Mouse (Mus musculus): Measurements from ENCODE around the gene Cideb. TPM values are rescaled to one million over a fixed set of nuclear protein-coding genes. Genes with fewer than 3 reads are reported as not detected.

Cideb gene
- polyA plus RNA-seq, 1 experiment from 2014 or later, result 1.7 TPM

- Histone ChIP-seq H3K27ac (ENCODE audit: low read depth, low read length) (peak overlapping the region; percentile 73), H3K36me3 (ENCODE audit: control insufficient read depth, insufficient read depth, low read length) (no peaks in the 10 kb centered on the region), H3K4me2 (peak overlapping the region; percentile 62), H3K9me3 (replicated peaks; ENCODE audit: control insufficient read depth, low read length) (no peaks in the 10 kb centered on the region), H3K4me3 (ENCODE audit: low read depth, low read length) (peak overlapping the region; percentile 52), H3K27me3 (ENCODE audit: control insufficient read depth, insufficient read depth, low read length) (peaks cover 61% of the 10 kb centered on the region), H3K9ac (ENCODE audit: low read depth, low read length) (peak overlapping the region; percentile 58; the same call in 1 of the 2 replicates), H3K4me1 (ENCODE audit: control insufficient read depth, insufficient read depth, low read length) (peaks cover 12% of the 10 kb centered on the region; the same call in 1 of the 2 replicates)
- 1% methylated on average over 31 of the region's 31 CpGs for whole genome bisulfite sequencing (ENCODE audit: insufficient replicate concordance)
- peak; percentile 19; the same call in 1 of the 2 replicates for ATAC-seq (replicated peaks; ENCODE audit: insufficient number of reproducible peaks, low FRiP score, low TSS enrichment)
These were observed 25.1 kb upstream of the Cideb start for GRCm38 (mm10) chr14:55783171-55783957.

GRCm38 (mm10) chr14:55782361-55782960 lies 24.2 kb upstream of the Cideb start:
- peak overlapping the region; percentile 52 for H3K4me3 ChIP-seq (ENCODE audit: low read depth, low read length)
- H3K27ac ChIP-seq (ENCODE audit: low read depth, low read length), result peak overlapping the region; percentile 63
- ATAC-seq (replicated peaks; ENCODE audit: insufficient number of reproducible peaks, low FRiP score, low TSS enrichment), result no peak
- peaks cover 13% of the 10 kb centered on the region; the same call in 1 of the 2 replicates for H3K4me1 ChIP-seq (ENCODE audit: control insufficient read depth, insufficient read depth, low read length)
- H3K36me3 ChIP-seq (ENCODE audit: control insufficient read depth, insufficient read depth, low read length), result no peaks in the 10 kb centered on the region
- H3K27me3 ChIP-seq (ENCODE audit: control insufficient read depth, insufficient read depth, low read length), result peaks cover 52% of the 10 kb centered on the region
- H3K9ac ChIP-seq (ENCODE audit: low read depth, low read length), result peak overlapping the region; percentile 50; the same call in 1 of the 2 replicates
- WGBS (ENCODE audit: insufficient replicate concordance), result 42% methylated on average over 9 of the region's 9 CpGs
- H3K4me2 ChIP-seq, result peak overlapping the region; percentile 62
- H3K9me3 ChIP-seq (replicated peaks; ENCODE audit: control insufficient read depth, low read length), result no peaks in the 10 kb centered on the region

GRCm38 (mm10) chr14:55781310-55781709 lies 23.1 kb upstream of the Cideb start:
- Histone ChIP-seq H3K27me3 (ENCODE audit: control insufficient read depth, insufficient read depth, low read length) (peaks cover 41% of the 10 kb centered on the region), H3K4me1 (ENCODE audit: control insufficient read depth, insufficient read depth, low read length) (peaks cover 22% of the 10 kb centered on the region), H3K9me3 (replicated peaks; ENCODE audit: control insufficient read depth, low read length) (no peaks in the 10 kb centered on the region), H3K27ac (ENCODE audit: low read depth, low read length) (no peak overlapping the region), H3K9ac (ENCODE audit: low read depth, low read length) (no peak overlapping the region), H3K4me2 (peak overlapping the region; percentile 62), H3K4me3 (ENCODE audit: low read depth, low read length) (peak overlapping the region; percentile 5; the same call in 1 of the 2 replicates), H3K36me3 (ENCODE audit: control insufficient read depth, insufficient read depth, low read length) (no peaks in the 10 kb centered on the region)
- 18% methylated on average over 14 of the region's 14 CpGs for WGBS (ENCODE audit: insufficient replicate concordance)
- ATAC-seq (replicated peaks; ENCODE audit: insufficient number of reproducible peaks, low FRiP score, low TSS enrichment), result no peak

GRCm38 (mm10) chr14:55780736-55781135 lies 22.5 kb upstream of the Cideb start:
- no peak overlapping the region for H3K4me3 ChIP-seq (ENCODE audit: low read depth, low read length)

GRCm38 (mm10) chr14:55779656-55780055 lies 21.4 kb upstream of the Cideb start:
- Histone ChIP-seq H3K27ac (ENCODE audit: low read depth, low read length) (no peak overlapping the region), H3K4me2 (no peak overlapping the region), H3K9me3 (replicated peaks; ENCODE audit: control insufficient read depth, low read length) (no peaks in the 10 kb centered on the region), H3K36me3 (ENCODE audit: control insufficient read depth, insufficient read depth, low read length) (no peaks in the 10 kb centered on the region), H3K4me1 (ENCODE audit: control insufficient read depth, insufficient read depth, low read length) (peaks cover 22% of the 10 kb centered on the region), H3K4me3 (ENCODE audit: low read depth, low read length) (no peak overlapping the region), H3K27me3 (ENCODE audit: control insufficient read depth, insufficient read depth, low read length) (peaks cover 27% of the 10 kb centered on the region), H3K9ac (ENCODE audit: low read depth, low read length) (no peak overlapping the region)
- 50% methylated on average over 16 of the region's 16 CpGs for WGBS (ENCODE audit: insufficient replicate concordance)
- ATAC-seq (replicated peaks; ENCODE audit: insufficient number of reproducible peaks, low FRiP score, low TSS enrichment), result no peak

More at GRCm38 (mm10) chr14:55780736-55781135, 22.5 kb upstream of the Cideb start:
- Histone ChIP-seq H3K4me1 (ENCODE audit: control insufficient read depth, insufficient read depth, low read length) (peaks cover 22% of the 10 kb centered on the region), H3K36me3 (ENCODE audit: control insufficient read depth, insufficient read depth, low read length) (no peaks in the 10 kb centered on the region), H3K27me3 (ENCODE audit: control insufficient read depth, insufficient read depth, low read length) (peaks cover 35% of the 10 kb centered on the region), H3K4me2 (no peak overlapping the region), H3K9ac (ENCODE audit: low read depth, low read length) (no peak overlapping the region), H3K9me3 (replicated peaks; ENCODE audit: control insufficient read depth, low read length) (no peaks in the 10 kb centered on the region), H3K27ac (ENCODE audit: low read depth, low read length) (no peak overlapping the region)
- 75% methylated on average over 11 of the region's 11 CpGs for WGBS (ENCODE audit: insufficient replicate concordance)
- ATAC-seq (replicated peaks; ENCODE audit: insufficient number of reproducible peaks, low FRiP score, low TSS enrichment), result no peak

GRCm38 (mm10) chr14:55778686-55779085 lies 20.4 kb upstream of the Cideb start:
- no peak overlapping the region for H3K9ac ChIP-seq (ENCODE audit: low read depth, low read length)
- no peak overlapping the region for H3K27ac ChIP-seq (ENCODE audit: low read depth, low read length)
- H3K36me3 ChIP-seq (ENCODE audit: control insufficient read depth, insufficient read depth, low read length), result no peaks in the 10 kb centered on the region
- H3K4me3 ChIP-seq (ENCODE audit: low read depth, low read length), result no peak overlapping the region
- H3K9me3 ChIP-seq (replicated peaks; ENCODE audit: control insufficient read depth, low read length), result no peaks in the 10 kb centered on the region
- peaks cover 17% of the 10 kb centered on the region for H3K27me3 ChIP-seq (ENCODE audit: control insufficient read depth, insufficient read depth, low read length)
- WGBS (ENCODE audit: insufficient replicate concordance), result 88% methylated on average over 15 of the region's 15 CpGs
- peaks cover 18% of the 10 kb centered on the region for H3K4me1 ChIP-seq (ENCODE audit: control insufficient read depth, insufficient read depth, low read length)
- H3K4me2 ChIP-seq, result no peak overlapping the region
- ATAC-seq (replicated peaks; ENCODE audit: insufficient number of reproducible peaks, low FRiP score, low TSS enrichment), result no peak

- ATAC-seq (replicated peaks; ENCODE audit: insufficient number of reproducible peaks, low FRiP score, low TSS enrichment), result no peak
- WGBS (ENCODE audit: insufficient replicate concordance), result 76% methylated on average over 11 of the region's 11 CpGs
These were observed 19.5 kb upstream of the Cideb start for GRCm38 (mm10) chr14:55777806-55778205.

GRCm38 (mm10) chr14:55777176-55777575 lies 18.9 kb upstream of the Cideb start:
- H3K36me3 ChIP-seq (ENCODE audit: control insufficient read depth, insufficient read depth, low read length), result no peaks in the 10 kb centered on the region
- H3K27ac ChIP-seq (ENCODE audit: low read depth, low read length), result no peak overlapping the region
- H3K4me2 ChIP-seq, result no peak overlapping the region
- peaks cover 18% of the 10 kb centered on the region for H3K4me1 ChIP-seq (ENCODE audit: control insufficient read depth, insufficient read depth, low read length)
- peaks cover 9% of the 10 kb centered on the region for H3K27me3 ChIP-seq (ENCODE audit: control insufficient read depth, insufficient read depth, low read length)
- no peak for ATAC-seq (replicated peaks; ENCODE audit: insufficient number of reproducible peaks, low FRiP score, low TSS enrichment)
- H3K4me3 ChIP-seq (ENCODE audit: low read depth, low read length), result no peak overlapping the region
- WGBS (ENCODE audit: insufficient replicate concordance), result 24% methylated on average over 3 of the region's 3 CpGs
- no peak overlapping the region for H3K9ac ChIP-seq (ENCODE audit: low read depth, low read length)
- no peaks in the 10 kb centered on the region for H3K9me3 ChIP-seq (replicated peaks; ENCODE audit: control insufficient read depth, low read length)

More at GRCm38 (mm10) chr14:55777806-55778205, 19.5 kb upstream of the Cideb start:
- no peaks in the 10 kb centered on the region for H3K36me3 ChIP-seq (ENCODE audit: control insufficient read depth, insufficient read depth, low read length)
- H3K9ac ChIP-seq (ENCODE audit: low read depth, low read length), result no peak overlapping the region
- H3K4me3 ChIP-seq (ENCODE audit: low read depth, low read length), result no peak overlapping the region
- peaks cover 18% of the 10 kb centered on the region for H3K4me1 ChIP-seq (ENCODE audit: control insufficient read depth, insufficient read depth, low read length)
- H3K9me3 ChIP-seq (replicated peaks; ENCODE audit: control insufficient read depth, low read length), result no peaks in the 10 kb centered on the region
- H3K4me2 ChIP-seq, result no peak overlapping the region
- peaks cover 13% of the 10 kb centered on the region for H3K27me3 ChIP-seq (ENCODE audit: control insufficient read depth, insufficient read depth, low read length)
- H3K27ac ChIP-seq (ENCODE audit: low read depth, low read length), result no peak overlapping the region
